Mouse (Mus musculus): ENCODE measurements around the gene Zbtb20.

Zbtb20 gene

DNA sequence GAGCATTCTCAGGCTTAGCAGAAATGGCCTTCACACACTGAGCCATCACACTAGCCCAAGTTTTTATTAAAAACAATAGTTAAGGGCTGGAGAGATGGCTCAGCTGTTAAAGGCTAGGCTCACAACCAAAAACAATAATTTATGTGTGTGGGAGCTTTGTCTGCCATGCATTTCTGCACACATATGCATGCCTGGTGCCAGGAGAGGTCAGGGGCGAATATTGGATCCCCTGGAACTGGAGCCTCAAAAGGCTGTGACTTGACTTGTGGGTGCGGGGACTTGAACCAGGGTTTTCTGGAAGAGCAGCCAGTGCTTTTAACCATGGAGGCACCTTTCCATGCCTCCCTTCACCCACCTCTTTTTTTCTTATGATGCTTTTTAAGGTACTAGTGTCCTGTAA lies 685.6 kb downstream of the Zbtb20 start:
- no peak for DNase-seq (ENCODE audit: low read depth, low spot score)

DNA sequence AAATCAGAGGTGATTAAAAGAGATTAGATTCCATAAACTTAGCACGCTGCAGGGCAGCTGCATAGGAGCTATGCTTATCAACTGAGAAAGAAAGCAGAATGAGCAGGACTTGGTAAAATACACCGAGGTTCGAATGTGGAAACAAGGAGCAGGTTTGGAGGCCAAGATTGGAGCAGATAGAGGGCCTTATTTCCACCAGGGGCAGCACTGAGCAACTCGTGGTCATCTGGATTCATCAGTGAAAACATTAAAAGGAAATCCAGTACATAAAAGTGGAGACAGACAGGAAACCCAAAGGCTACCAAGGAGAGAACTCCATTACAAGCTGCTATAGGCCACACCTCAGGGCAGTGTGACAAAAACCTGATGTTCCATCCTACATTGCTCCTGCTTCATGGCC lies 686.3 kb downstream of the Zbtb20 start:
- DNase-seq (ENCODE audit: low read depth, low spot score) = no peak

DNA sequence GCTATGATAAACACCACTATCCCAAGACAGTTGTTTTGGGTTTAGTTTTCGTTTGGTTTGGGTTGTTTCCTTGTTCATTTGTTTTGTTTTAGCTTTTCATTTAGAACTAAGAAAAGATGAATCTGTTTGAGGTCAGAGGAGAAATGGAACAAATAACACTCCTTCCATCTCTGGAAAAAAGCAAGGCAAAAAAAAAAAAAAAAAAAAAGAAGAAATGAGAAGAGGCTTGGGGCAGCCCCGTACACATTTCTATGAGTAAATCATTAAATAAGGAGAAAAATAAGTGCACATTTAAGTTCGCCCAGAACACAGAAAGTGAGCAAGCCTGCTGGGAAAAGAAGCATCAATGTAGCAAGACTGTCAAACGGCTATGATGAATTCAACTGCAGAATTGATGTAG lies 690.2 kb downstream of the Zbtb20 start:
- no peak for DNase-seq (ENCODE audit: low read depth, low spot score)

DNA sequence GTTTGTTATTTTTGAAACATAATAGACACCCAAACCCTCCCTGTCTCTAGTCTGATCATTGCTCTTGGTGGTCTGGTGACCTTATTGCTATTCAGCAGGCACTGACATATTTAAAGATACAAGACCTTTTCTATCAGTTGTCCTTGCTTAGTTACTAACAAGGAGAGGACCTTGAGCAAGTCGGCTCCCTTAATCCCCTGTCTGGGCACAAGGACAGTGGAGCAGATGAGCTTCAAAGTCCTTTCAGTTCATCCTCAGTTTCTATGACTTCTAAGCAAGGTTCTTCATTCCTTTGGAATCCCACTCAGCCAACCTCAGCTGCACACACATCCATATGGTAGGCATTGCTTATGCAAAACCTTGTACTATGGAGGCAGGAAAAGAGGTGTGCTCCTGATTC lies 690.8 kb downstream of the Zbtb20 start:
- no peak for DNase-seq (ENCODE audit: low read depth, low spot score)

DNA sequence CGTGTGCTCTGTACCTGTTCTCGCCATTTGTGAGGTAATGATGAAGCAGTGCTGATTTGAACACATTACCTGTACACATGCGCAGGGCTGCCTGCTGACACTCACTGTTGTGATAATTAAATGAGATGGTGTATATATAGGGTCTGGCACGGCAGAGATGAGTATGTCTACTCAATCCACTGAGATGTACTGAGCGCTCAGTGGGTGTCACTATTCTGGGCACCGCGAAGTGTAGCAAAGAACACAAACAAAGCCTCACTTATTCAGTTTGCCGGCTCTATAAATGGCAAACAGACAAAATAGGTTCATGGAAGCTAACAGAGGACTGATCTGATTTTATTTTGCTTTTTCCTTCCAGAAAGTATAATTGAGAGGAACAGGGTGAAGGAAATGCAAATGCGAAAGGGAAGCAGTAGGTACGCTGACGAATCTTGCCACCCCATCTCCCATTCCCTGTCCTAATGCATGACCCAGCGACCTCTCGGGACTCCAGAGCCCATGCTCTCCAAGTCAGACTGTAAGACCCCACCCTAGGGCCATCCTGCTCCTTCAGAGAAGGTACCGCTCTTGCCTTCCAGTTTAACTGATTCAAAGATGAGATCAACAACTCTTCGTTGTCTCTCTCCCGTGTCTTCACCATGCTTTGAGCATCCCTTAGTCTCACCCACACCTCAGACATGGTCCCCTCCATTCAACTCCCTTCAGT lies 695.8 kb downstream of the Zbtb20 start:
- DNase-seq (ENCODE audit: low read depth, low spot score) = no peak

DNA sequence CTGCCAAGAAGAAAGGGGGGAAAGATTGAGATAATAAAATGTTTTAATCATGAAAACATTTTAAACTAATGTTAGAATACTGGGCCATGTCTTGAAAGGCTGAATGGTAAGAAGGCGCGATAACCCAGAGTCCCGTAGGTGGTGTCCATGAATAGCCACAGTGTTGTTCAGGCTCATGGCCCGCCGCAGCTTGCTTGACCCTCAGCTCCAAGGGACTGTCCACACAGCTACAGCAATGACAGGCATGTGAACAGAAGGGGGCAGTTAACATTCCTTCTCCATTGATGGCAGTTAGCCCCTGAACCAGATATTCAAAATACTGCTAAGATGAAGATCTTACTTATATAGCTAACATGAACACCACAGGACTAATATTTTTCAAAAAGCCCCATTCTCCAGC lies 696.5 kb downstream of the Zbtb20 start:
- no peak for DNase-seq (ENCODE audit: low read depth, low spot score)

DNA sequence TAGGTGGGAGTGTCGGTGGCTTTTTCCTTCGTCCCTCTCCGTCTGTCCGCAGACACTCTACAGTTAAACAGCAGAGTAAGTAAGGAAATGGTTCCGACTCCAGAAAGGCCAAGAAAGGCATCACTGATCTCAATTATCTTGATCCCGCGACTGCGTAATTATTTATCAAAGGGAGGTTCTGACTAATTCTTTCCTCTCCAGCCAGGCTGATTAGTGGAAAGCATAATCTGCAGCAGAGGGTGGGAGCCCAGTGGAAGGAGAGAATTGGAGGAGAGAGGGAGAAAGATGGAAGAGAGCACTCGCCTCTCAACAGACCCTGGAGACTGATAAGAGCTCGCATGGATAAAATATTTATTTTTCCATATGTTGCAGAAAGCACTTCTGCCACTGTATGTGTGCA lies 697.1 kb downstream of the Zbtb20 start:
- DNase-seq (ENCODE audit: low read depth, low spot score) = no peak

DNA sequence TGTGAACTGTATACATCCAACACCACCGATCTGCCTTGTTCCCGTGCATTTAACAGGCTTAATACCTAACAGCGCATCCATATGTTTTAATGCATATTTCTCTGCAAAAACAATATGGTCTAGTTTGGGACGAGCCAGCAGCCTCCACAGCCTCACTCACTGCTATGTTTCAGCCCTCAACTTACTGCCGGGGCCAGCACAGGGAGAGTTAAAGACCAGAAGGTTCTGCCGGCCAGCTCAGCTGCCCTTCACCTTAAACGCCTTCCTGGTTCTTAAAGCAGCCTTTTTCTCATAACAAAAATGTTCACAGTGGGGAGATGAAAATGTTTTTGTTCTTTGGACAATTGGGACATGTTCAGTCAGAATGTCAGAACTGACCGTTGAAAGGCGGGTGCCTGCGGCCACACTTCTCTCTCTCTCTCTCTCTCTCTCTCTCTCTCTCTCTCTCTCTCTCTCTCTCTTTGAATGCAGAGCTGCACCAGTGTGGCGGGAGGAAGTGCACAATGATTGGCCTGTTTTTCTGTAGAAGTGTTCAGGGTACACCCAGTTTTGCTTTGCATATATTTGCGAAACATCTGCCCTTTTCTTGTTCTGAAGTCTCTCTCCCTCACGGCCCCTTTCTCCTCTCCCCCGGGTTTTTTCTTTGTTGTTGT lies 697.6 kb downstream of the Zbtb20 start:
- DNase-seq (ENCODE audit: low read depth, low spot score) = no peak

DNA sequence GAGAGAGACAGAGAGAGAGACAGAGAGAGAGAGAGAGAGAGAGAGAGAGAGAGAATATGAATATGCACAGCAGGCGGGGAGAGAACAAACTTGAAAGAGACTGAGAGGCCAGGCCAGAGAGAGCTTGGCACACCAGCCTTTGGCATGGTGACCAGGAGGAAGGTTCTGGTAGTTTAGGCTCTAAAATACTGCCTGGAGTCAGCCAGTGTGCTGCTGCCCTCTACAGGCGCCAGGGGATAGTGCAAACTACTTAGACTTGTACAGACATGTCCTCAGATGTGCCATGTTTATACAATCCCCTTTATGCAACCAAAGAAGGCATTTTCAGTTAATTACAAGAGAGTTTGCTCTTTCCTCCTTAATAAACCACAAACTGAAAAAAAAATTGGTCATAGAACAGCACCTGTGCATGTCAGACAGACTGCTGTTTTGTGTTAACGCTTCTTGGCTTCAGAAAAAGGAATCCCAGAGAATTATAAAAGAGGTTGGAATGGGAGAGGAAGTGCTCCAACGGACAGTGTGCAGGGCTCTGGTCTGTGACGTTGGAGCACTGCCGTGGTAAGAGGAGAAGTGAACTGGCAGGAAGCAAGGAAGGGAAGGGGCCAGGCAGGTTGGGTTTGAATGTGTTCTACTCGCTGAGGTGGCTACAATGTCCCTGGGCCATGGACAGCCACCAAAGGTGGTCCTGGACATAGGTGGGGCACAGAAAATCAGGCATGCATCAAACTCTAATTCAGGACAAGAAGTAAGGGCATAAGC lies 698.5 kb downstream of the Zbtb20 start:
- peak; percentile 81 for DNase-seq (ENCODE audit: low read depth, low spot score)

DNA sequence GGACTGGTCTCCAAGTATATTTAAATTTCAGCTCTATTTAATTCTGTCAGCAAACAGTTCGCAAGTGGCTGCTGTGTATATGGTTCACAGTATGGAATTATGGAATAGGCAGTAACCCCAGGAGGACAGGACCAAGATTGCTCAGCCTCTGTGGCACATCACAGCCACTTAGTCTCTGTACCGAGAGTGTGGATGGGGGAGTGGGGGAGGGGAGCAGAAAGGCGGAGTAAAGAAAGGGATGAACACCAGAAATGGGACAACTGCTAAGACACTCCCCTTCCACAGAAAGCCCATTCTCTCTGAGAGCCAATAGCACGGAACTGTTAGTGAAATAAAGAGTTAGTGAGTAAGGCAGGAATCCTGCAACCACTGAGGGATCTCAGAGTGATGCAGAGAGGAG lies 699.4 kb downstream of the Zbtb20 start:
- DNase-seq (ENCODE audit: low read depth, low spot score) = no peak

DNA sequence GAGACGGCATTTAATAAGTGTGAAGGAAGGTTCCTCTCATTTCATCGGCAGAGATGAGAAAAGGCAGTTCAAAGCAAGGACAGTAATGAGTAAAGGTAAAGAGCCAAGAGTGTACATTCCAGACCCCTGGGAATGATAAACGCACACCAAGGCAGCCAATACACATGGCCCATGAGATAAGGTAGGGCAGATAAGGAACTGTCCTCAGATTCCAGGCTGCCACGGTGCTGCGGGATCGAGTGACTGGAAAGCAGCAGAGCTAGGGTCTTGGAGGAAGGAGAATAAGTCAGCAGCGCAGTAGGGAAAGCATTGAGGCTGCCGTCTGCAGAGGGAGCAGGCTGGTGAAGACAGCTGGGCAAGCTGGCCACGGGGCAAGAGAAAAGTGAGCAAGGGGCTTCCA lies 699.8 kb downstream of the Zbtb20 start:
- DNase-seq (ENCODE audit: low read depth, low spot score) = no peak

DNA sequence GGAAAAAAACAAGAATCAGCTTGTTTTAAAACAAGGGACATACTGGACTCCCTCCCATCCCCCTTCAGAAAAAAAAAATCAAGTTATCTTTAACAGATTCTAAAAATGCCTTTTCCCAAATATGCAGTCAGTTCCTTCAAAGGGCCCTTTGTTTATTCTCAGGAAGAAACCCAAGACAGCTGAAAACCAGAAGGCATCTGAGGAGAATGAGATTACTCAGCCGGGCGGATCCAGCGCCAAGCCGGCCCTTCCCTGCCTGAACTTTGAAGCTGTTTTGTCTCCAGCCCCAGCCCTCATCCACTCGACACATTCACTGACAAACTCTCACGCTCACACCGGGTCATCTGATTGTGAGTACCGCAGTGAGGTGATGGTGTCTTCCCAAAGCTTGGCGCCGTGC lies 701.7 kb downstream of the Zbtb20 start:
- DNase-seq (ENCODE audit: low read depth, low spot score) = peak; percentile 32

DNA sequence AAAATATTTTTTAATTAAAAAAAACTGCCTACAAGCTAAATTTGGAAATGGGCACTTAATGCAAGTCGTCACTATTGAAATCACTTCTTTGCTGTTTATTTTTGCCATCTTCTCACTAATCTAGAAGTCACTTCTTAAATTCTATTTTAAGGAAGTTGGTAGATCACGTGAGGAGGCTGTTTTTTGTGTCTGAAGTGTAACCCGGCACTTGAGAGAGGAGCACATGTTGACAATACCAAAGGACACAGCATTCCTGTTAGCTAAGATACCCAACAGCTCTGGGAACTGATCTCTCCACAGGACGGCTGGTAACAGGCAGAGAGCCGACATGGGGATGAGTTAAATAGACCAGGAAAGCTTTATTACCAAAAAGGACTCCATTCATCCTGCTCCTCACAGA lies 702.7 kb downstream of the Zbtb20 start:
- no peak for DNase-seq (ENCODE audit: low read depth, low spot score)

DNA sequence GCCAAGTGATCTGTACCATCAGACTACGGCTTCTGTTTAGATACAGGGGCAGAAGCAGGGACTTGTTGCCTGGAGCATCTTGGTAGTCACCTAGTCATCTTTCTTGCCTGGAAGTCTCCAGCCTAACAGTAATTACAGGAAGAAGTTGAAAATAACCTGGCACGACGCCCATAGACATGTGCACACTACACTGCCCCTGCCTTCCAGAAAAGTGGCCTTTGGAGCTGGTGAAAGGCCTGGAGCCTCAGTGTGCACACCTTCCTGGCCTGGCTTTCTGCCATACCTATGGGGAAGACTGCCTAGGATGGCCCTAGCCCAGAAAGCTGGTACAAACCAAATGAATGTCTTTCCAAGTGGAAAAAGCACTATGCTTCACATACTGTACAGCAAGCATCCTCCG lies 703.4 kb downstream of the Zbtb20 start:
- no peak for DNase-seq (ENCODE audit: low read depth, low spot score)

DNA sequence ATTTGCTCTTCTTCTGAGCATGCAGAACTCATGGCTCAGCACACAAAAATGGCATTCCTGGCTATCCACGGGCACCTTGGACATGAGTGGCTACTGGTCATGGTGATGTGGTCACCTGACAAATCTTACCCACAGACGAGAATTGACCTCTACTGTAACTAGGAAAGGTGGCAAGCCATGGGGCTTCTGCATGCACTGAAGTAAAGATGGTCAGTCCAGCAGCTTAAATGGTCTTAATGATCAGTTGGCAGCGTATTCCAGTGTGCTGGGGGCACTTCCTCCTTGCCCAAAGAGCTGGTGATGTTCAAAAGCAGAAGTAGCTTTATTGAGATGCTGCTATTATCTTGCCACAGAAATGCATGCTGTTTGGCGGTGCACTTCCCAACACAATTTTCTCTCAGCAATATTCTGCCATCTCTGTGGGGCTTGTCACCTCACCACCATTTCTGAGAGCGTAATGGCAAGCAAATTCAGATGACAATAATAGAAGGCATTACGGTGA lies 704.7 kb downstream of the Zbtb20 start:
- no peak for DNase-seq (ENCODE audit: low read depth, low spot score)

DNA sequence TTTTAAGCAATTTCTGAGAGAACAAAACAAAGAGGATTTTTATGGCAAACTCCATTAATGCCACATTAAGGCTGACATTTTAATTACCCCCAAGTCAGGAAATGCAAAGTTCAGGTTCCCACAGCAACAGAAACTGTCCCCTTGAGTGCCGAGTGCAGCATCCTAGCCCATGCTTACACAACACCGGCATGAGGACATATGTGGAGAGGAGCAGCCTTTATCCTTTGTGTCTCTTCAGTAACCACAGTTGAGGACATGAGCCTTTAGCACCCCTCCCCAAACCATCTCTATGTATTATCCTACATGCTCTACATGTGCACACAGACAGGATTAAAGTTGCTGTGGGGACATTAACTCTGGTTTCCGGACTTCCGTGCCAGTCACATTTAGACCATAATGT lies 705.9 kb downstream of the Zbtb20 start:
- no peak for DNase-seq (ENCODE audit: low read depth, low spot score)

DNA sequence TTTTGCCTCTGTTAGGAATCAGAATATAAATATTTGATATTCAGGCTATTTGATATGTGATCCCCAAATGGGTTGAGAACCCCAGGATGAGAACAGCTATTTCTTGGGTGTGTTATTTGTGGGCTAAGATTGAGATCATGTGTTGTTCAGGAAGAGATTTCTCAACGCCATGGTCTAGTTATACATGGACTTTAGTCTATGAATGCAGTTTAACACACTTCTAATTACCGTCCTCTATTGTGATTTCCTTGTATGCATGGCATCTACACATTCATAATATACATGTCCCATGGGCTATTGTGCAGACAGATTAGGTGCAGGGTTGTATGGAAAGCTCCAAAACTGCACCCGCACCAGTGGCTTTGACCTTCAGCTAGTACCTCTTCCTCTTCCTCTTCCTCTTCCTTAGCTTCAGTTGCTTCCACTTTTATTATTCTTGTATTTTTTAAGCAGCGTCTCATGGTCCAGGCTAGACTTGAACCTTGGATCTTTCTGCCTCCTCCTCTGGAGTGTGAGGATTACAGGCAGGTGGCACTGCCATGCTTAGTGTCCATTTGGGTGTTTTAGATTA lies 711.3 kb downstream of the Zbtb20 start:
- DNase-seq (ENCODE audit: low read depth, low spot score) = no peak

DNA sequence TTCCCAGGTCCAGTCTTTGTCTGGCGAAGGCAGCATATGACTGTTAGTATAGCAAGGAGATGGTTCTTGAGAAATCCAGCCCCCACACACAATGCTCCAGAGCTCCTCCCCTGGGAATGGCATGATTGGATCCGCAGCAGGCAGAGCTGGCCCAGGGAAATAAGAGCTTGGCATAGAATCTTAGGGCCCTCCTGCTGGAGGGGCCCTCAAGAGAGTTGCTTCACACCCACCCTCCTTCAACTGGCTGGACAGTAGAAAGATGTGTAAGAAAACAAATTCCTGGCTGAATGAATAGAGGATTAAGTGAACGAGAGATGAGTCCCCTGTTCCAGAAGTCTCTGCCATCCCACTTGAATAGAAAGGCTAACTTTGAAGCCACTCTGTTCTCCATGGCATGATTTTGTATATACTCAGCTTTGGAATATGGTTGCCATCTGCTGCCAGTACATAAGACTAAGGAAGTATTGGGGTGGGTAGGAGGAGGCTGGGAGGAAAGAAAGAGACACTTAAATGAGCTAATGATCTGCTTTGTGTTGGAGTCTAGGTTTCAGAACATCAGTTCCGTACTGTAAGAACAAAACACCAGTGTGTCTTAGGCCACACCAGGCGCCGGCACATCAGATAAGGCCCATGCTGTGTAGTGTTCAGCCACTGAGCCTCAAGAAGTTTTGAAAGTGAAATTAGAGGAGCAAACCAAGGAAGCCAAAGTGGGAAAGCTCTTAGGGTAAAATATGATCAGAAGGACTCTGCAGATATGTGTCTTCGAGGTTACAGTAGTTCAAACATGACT lies 715.2 kb downstream of the Zbtb20 start:
- no peak for DNase-seq (ENCODE audit: low read depth, low spot score)

DNA sequence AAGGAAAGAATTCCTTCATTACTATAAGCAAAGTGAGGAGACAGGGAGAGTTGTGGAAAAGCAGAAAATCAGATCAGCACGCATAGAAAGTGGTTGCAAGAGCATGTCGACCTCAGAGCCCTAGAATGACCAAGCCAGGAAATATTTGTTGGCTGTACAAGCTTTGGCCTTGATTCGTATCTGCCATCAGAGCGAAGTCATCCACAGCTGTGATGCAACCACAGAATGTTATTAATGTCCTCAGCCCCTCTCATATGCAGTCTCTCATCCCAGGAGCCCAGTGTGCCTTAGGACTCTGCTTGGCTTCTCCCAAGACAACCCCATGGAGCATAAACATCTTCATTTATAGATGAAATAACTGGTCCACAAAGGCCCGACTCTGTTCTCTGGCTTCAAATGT lies 716.4 kb downstream of the Zbtb20 start:
- no peak for DNase-seq (ENCODE audit: low read depth, low spot score)

DNA sequence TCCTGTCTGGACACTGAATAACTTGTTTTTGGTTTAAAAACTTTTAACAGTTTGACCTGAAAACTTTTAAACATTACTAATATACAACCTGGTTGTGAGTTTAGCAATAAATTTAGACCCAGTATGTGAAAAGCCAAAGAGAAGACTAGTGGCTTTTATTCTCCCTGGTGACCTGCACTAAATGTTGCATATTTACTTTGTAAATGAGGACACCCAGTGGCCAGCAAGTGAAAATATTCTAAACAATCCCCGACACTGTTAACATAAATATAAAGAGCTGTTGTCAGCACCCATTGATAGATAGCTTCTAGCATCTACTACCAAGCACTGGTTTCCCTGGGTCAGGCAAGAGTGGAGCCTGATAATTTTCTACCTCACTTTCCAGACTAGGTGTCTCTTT lies 717.1 kb downstream of the Zbtb20 start:
- DNase-seq (ENCODE audit: low read depth, low spot score) = no peak

DNA sequence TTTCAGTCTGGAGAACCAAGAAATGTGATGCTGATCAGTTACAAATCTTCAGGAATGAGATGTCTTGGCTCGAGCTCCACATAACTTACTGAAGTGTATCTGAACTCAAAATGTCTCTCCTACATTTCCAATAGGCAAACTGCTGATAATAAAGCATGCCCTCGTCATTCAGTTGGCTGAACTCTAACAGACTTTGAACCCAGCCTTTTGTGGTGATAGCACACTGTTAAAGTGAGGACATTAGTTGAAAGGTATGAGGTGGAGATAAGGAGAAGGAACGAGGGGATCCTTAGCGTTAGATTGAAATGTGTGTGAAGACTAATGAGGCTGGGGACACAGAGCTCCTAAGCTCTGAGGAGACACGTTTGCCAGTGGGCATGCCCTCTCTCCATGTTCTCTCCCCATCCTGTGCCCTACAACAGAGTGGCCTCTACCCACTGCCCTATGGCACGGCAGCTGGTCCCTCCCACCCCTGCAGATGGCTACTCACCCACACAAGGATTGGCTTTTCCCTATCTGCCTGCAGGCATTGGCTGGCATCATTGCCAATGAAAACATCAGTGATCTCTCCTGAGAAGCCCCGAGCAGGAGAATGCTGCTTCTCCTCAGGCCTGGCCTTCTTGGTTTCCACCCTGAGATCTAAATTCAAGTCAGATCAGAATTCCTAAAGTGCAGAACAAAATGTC lies 721.8 kb downstream of the Zbtb20 start:
- no peak for DNase-seq (ENCODE audit: low read depth, low spot score)
